Mouse (Mus musculus) olfactory bulb, adult 2 months (tissue): ENCODE results near the gene Mogat1. TPM values are rescaled to one million over a fixed set of nuclear protein-coding genes. Genes with fewer than 3 reads are reported as not detected.
"Not testable (repeated sequence)": the region's sequence is repeated elsewhere in the genome, so short reads cannot be mapped to it uniquely, and the experiment has no call there.

Experiments used
- H3K27ac ChIP-seq: fragments of 200-500 bp; 2 replicates; pipeline ENCODE4 v1.5.1; 2012; ENCODE audit warnings: low read depth, low read length; ENCODE audit not compliant: insufficient read depth
- H3K4me1 ChIP-seq: fragments of 200-500 bp; 2 replicates; pipeline ENCODE4 v1.6.1; 2012; ENCODE audit warnings: low read length; ENCODE audit not compliant: control insufficient read depth, insufficient read depth
- H3K4me3 ChIP-seq: fragments of 200-500 bp; 2 replicates; pipeline ENCODE4 v1.5.1; 2012; ENCODE audit warnings: mild to moderate bottlenecking, low read depth, low read length, moderate library complexity; ENCODE audit not compliant: insufficient read depth
- CTCF ChIP-seq: fragments of 200-500 bp; IDR thresholded peaks from 2 replicates; pipeline ENCODE4 v1.5.1; 2012; ENCODE audit warnings: low read depth, mild to moderate bottlenecking, low read length, moderate library complexity; ENCODE audit not compliant: insufficient read depth
- POLR2A ChIP-seq: fragments of 200-500 bp; IDR thresholded peaks from 2 replicates; pipeline ENCODE4 v1.6.1; 2012; ENCODE audit warnings: mild to moderate bottlenecking, low read depth, low read length, moderate library complexity; ENCODE audit not compliant: insufficient read depth
- WGBS: fragments of 180-500 bp; shearing (Covaris S2); methylation state at CpG from one replicate; pipeline ENCODE4 v1.1.7; 2018; 5-methylcytosine and 5-hydroxymethylcytosine counted together
- polyA plus RNA-seq: library from polyadenylated mRNA; stranded (reverse); fragments of >200 nt; gene quantifications from 2 replicates; pipeline ENCODE4 v1.2.4, GENCODE M21; 2012; ENCODE audit warnings: low replicate concordance; ENCODE audit not compliant: missing spikeins, insufficient read depth, insufficient read length

Mogat1 gene
- not detected in 2 replicates for polyA plus RNA-seq

DNA sequence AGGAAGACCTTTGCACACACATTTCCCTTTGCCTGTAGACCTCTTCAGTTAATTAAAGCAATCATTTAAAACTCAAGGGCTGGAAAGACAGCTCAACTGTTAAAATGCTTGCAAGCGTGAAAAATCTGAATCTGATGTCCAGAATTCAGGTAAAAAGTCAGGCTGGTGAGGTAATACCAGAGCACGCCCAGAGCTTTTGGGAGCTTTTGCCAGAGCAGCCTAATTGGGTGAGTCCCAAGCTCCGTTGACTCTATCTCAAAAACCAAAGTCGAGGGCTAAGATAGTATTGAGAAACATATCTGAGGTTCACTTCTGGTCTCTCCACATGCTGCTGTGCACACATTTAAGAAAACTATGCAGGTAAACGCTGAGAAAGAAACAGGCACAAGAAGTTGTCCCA, at the start of gene Mogat1:
Gene Mogat1, plus strand, starts transcription at position 130 of the 400 bp plus-strand sequence.
- H3K4me3 ChIP-seq = no peak within 1 kb of the TSS
- 55% methylated on average over 5 of the region's 5 CpGs for WGBS

DNA sequence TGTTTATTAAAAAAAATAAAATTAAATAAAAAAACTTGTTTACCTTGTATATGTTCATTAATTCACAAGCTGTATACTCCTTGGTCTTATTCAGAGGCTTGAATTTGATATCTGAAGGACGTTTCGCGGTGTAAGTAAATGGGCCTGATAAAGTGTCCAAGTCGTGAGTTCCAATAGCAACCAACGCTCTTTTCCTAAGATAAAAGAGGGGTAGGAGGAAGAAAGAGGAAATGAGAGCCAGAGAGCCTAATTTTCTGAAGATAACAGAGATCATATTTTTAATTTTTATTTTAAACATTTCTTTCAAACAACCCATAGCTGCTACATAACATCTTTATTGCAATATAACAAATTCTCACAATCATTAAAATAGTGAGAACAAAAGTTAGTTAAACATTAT, 38.4 kb upstream of the Mogat1 start:
- no peak for TF ChIP-seq POLR2A
- TF ChIP-seq CTCF = no peak
- no peaks in the 10 kb centered on the region for H3K4me1 ChIP-seq
- no peak overlapping the region for H3K27ac ChIP-seq
- WGBS = 90% methylated on average over 5 of the region's 5 CpGs
- no peak overlapping the region for H3K4me3 ChIP-seq

More for the DNA sequence above, at the start of gene Mogat1:
- Histone ChIP-seq H3K4me1 (peaks cover 5% of the 10 kb centered on the region), H3K27ac (no peak within 1 kb of the TSS)
- TF ChIP-seq CTCF = no peak
- no peak for TF ChIP-seq POLR2A

DNA sequence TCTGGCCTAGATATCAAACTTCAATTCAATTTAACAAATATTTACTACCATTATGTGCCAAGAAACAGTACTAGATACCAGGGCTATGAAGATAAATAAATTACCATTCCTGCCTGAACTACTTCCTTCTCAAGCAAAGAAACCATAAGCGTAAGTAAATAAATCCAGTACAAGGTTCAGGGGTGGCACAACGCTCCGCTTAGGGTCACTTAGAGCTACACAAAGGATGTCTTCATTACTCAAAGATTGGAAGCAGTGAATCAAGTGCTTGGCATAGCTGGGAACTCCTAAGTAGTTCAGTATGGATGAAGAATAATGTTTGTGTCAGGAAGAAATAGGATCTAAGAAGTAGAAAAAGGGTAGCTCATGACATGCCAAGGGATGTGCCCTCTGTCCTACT, 27.4 kb upstream of the Mogat1 start:
- Histone ChIP-seq H3K4me1 (peaks cover 7% of the 10 kb centered on the region; the same call in 1 of the 2 replicates), H3K27ac (no peak overlapping the region), H3K4me3 (no peak overlapping the region)
- WGBS = 84% methylated on average over 3 of the region's 3 CpGs
- TF ChIP-seq POLR2A (no peak), CTCF (no peak)

DNA sequence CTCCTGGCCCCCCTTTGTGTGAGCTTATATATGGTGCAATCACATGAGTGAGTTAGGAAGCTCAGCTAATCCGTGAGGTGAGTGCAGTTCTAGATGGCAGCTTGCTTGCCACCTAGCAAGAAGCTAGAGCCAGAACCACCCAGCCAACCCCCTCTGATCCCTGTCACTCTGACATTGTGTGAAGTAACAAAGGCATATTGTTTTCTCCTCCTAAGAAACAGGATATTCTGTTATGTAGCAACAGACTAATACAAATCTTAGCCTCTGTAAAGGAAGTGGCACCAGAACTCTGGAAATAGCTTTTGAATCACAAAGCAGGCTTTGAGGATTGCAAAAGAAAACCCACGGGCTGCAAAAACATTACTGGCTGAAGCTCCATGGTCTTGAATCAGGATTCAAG, 26.4 kb upstream of the Mogat1 start:
- WGBS = 17% methylated on average over 2 of the region's 2 CpGs
- no peak overlapping the region for H3K27ac ChIP-seq
- peaks cover 7% of the 10 kb centered on the region; the same call in 1 of the 2 replicates for H3K4me1 ChIP-seq
- H3K4me3 ChIP-seq = no peak overlapping the region
- no peak for TF ChIP-seq CTCF
- no peak for TF ChIP-seq POLR2A

DNA sequence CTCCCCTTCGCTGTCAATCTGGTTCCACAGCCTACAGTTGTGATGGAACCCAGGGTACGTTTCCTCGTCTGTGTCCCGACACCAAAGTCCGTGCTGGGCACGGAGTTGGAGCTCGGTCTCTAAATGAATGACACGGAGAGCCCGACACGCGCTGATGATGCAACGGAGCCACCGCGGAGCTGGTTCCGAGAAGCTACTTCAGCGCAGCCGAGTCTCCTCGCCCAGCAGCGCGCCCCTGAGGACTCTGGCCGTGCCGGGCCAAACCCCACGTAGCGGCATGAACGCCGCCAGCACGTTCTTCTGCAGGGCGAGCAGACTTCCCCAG, 22.4 kb upstream of the Mogat1 start:
- peak overlapping the region; percentile 83; the same call in 1 of the 2 replicates for H3K27ac ChIP-seq
- no peak for TF ChIP-seq POLR2A
- peaks cover 7% of the 10 kb centered on the region; the same call in 1 of the 2 replicates for H3K4me1 ChIP-seq
- WGBS = under 1% methylated on average over 28 of the region's 28 CpGs
- H3K4me3 ChIP-seq = peak overlapping the region; percentile 91

DNA sequence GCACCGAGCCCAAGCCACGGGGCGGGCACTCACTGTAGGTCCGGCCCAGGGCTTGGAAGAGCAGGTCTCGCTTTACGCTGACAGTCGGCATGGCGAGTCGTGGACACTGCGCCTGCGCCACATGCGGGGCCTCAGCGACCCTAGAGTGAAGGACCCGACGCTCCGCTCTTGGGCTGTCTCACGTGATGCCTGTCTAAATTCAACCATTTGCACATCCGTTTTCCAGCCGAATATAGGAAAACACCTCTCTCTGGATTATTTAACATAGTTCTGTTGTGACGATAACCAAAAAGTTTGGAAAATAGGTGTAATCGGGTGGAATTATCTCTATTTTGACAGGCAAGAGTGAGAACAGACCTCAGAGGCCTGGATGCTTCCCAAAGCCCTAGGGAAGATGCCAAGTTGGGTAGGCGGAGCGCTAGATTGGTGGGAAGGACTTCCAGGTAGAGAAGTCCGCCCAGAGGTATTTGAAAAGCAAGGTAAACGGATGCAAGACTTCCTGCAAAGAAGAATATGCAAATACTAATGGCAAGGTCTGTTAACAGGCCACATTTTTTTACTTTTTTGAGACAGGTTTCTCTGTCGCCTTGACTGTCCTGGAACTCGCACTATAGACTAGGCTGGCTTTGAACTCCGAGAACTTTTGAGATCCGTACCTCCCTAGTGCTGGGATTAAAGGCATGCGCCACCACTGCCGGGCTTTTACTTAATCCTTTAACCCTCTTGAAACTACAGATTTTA, 21.9 kb upstream of the Mogat1 start, which contains the start of gene Farsb:
Gene Farsb, minus strand, starts transcription at position 146 of the 741 bp plus-strand sequence.
- WGBS = under 1% methylated on average over 31 of the region's 31 CpGs
- Histone ChIP-seq H3K4me1 (peaks cover 7% of the 10 kb centered on the region; the same call in 1 of the 2 replicates), H3K27ac (peak within 1 kb of the TSS; percentile 83), H3K4me3 (peak within 1 kb of the TSS; percentile 91)
- TF ChIP-seq POLR2A = peak; percentile 60
- TF ChIP-seq CTCF = no peak

DNA sequence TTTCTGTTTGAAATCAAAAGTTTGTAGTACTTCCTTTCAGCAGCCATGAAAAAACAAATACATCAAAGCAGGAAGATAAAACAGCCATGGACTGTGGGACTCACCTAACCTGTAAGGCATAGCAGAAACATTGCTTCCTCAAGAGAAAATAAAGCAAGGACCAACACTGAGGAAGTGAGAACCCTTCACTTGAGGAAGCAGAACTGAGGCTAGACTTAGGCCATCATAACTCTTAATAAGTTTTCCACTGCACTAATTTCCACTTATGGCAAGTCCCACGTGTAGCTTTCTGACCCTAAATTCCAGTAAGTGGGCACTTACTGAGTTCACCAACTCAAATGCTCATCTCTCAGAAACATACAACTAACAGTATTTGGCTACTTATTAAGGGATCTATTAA, 20.6 kb upstream of the Mogat1 start:
- H3K4me3 ChIP-seq = no peak overlapping the region
- no peak for TF ChIP-seq POLR2A
- no peak for TF ChIP-seq CTCF
- WGBS = 70% methylated on average over 1 of the region's 1 CpGs
- H3K4me1 ChIP-seq = peaks cover 5% of the 10 kb centered on the region; the same call in 1 of the 2 replicates
- H3K27ac ChIP-seq = no peak overlapping the region

DNA sequence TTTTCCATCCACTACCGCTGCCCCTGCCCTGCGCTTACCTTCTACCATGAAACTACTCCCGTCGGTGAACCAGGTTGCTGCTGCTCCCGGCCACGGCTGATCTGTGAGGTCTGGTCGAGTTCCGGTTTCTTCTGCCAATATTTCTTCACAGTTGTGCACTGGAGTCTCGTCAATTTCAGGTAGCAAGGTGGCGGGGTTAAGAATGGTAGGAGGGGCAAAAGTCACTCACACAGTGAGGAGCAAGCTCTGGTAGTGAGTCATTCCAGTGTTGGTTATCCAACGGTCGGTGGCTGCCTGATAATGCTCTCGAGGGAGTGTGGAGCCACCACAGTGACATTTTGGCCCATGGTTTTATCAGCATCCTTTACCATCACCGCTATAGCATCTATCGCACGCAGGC, 9.8 kb upstream of the Mogat1 start:
- Histone ChIP-seq H3K4me1 (no peaks in the 10 kb centered on the region), H3K4me3 (no peak overlapping the region), H3K27ac (no peak overlapping the region)
- no peak for TF ChIP-seq POLR2A
- no peak for TF ChIP-seq CTCF
- 92% methylated on average over 16 of the region's 16 CpGs for WGBS

DNA sequence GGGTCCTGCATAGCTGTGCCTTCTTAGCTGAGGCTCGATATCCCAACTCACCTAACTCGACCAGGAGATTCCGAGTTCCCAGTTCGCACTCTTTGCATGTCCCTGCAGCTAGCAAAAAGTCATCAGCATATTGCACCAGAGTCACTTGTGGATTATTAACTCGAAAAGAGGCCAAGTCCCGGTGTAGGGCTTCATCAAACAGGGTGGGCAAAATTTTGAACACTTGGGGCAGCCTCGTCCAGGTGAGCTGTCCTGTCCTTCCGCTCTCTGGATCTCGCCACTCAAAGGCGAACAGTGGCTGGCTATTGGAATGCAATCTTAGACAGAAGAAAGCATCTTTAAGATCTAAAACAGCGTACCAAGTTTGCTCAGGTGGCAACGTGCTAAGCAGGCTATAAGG, 8.9 kb upstream of the Mogat1 start:
- not testable (repeated sequence) for H3K4me3 ChIP-seq, H3K27ac ChIP-seq, H3K4me1 ChIP-seq
- 90% methylated on average over 12 of the region's 12 CpGs for WGBS
